Mouse (Mus musculus) induced T-regulatory cell, adult 2 months (primary cell): ENCODE results near the gene Txnip.
"Not testable (repeated sequence)": the region's sequence is repeated elsewhere in the genome, so short reads cannot be mapped to it uniquely, and the experiment has no call there.

Experiments used
- DNase-seq: peaks from one replicate; pipeline ENCODE4 v3.0.0-alpha.2; 2012; ENCODE audit warnings: low read depth

The Txnip gene

GRCm38 (mm10) chr3:96593790-96594560 lies 36.2 kb downstream of the Txnip start, which contains the start of gene Polr3gl:
TSS of gene Polr3gl (minus strand) at chr3:96594181.
- peak; percentile 97 for DNase-seq

- DNase-seq, result peak; percentile 34
These were observed 37.1 kb downstream of the Txnip start for GRCm38 (mm10) chr3:96594851-96595250.

GRCm38 (mm10) chr3:96595661-96596060 lies 37.9 kb downstream of the Txnip start:
- peak; percentile 28 for DNase-seq

- DNase-seq, result peak; percentile 52
These were observed 38.5 kb downstream of the Txnip start, which contains the start of gene Ankrd34a for GRCm38 (mm10) chr3:96596228-96596707. TSS of gene Ankrd34a (plus strand) at chr3:96596636.

- peak; percentile 38 for DNase-seq
These were observed 39.1 kb downstream of the Txnip start for GRCm38 (mm10) chr3:96596855-96597254.

- DNase-seq, result peak; percentile 49
These were observed 39.7 kb downstream of the Txnip start for GRCm38 (mm10) chr3:96597435-96597891.

GRCm38 (mm10) chr3:96598156-96599068 lies 40.7 kb downstream of the Txnip start:
- peak; percentile 45 for DNase-seq

- peak; percentile 23 for DNase-seq
These were observed 41.3 kb downstream of the Txnip start for GRCm38 (mm10) chr3:96599069-96599393.

- peak; percentile 26 for DNase-seq
These were observed 41.7 kb downstream of the Txnip start for GRCm38 (mm10) chr3:96599411-96599810.

- DNase-seq, result peak; percentile 92
These were observed 43.0 kb downstream of the Txnip start, which contains the start of gene Lix1l for GRCm38 (mm10) chr3:96600639-96601250. TSS of gene Lix1l (plus strand) at chr3:96601149.

- DNase-seq, result no peak
These were observed 43.6 kb downstream of the Txnip start for GRCm38 (mm10) chr3:96601251-96601787.

- no peak for DNase-seq
These were observed 44.4 kb downstream of the Txnip start for GRCm38 (mm10) chr3:96601941-96602703.

GRCm38 (mm10) chr3:96602704-96603084 lies 44.9 kb downstream of the Txnip start:
- no peak for DNase-seq

- DNase-seq, result no peak
These were observed 45.6 kb downstream of the Txnip start for GRCm38 (mm10) chr3:96603311-96603710.

- not testable (repeated sequence) for DNase-seq
These were observed 48.2 kb downstream of the Txnip start for GRCm38 (mm10) chr3:96606007-96606406.

GRCm38 (mm10) chr3:96606618-96607017 lies 48.9 kb downstream of the Txnip start:
- no peak for DNase-seq
